In genomic region chr17:87530162-87530817, GRCm38 (mm10) we compare ENCODE assay signal across 8 mouse cellular contexts.
DNase-seq lines count a peak whose midpoint lies in the region; ATAC-seq and TF ChIP-seq lines count a peak whose summit lies in the region.

No protein-coding gene starts in this region.

- no peaks in the 10 kb centered on the region for H3K36me3 ChIP-seq in forebrain, embryonic 11.5 days (ENCODE audit: control insufficient read depth, insufficient read depth, low read length)
- no peaks in the 10 kb centered on the region for H3K36me3 ChIP-seq in heart, postnatal 0 days (replicated peaks; ENCODE audit: control insufficient read depth, insufficient read depth, low read length)
- no peaks in the 10 kb centered on the region for H3K36me3 ChIP-seq in liver, embryonic 14.5 days (replicated peaks; ENCODE audit: control insufficient read depth, insufficient read depth, low read depth)
- H3K36me3 ChIP-seq in splenic B cell, adult 2 months (ENCODE audit: control insufficient read depth, insufficient read depth, low read length, poor library complexity, severe bottlenecking), result no peaks in the 10 kb centered on the region

- H3K4me3 ChIP-seq in forebrain, embryonic 11.5 days (ENCODE audit: low read depth, low read length), result peak overlapping the region; percentile 36
- peak overlapping the region; percentile 33 for H3K4me3 ChIP-seq in heart, postnatal 0 days (ENCODE audit: low read depth, low read length)
- H3K4me3 ChIP-seq in liver, embryonic 14.5 days (ENCODE audit: insufficient read depth in 1 of 2, low read depth in 2 of 2, low read length in 2 of 2), result peak overlapping the region; percentile 44 to 46

- ATAC-seq in forebrain, embryonic 11.5 days (replicated peaks; ENCODE audit: low FRiP score), result peak; percentile 89
- peak; percentile 87 for ATAC-seq in heart, postnatal 0 days (ENCODE audit: insufficient read depth, low read depth)
- peak; percentile 77 for ATAC-seq in liver, embryonic 14.5 days (ENCODE audit: insufficient read depth)

- WGBS in forebrain, embryonic 11.5 days, result 9% methylated on average over 29 of the region's 29 CpGs
- WGBS in heart, postnatal 0 days, result 13% methylated on average over 26 of the region's 29 CpGs
- 18% methylated on average over 29 of the region's 29 CpGs for WGBS in liver, embryonic 14.5 days (ENCODE audit: insufficient replicate concordance)

- H3K27ac ChIP-seq in forebrain, embryonic 11.5 days (ENCODE audit: low read depth, low read length), result no peak overlapping the region
- H3K27ac ChIP-seq in heart, postnatal 0 days (ENCODE audit: low read depth), result peak overlapping the region; percentile 75
- H3K27ac ChIP-seq in liver, embryonic 14.5 days, result no peak overlapping the region

- TF ChIP-seq EP300 in heart, postnatal 0 days (IDR thresholded peaks at IDR 0.05; ENCODE audit: low read depth), result no peak
- no peak for TF ChIP-seq EP300 in liver, embryonic 14.5 days (IDR thresholded peaks at IDR 0.05; ENCODE audit: low read depth)

- H3K4me2 ChIP-seq in forebrain, embryonic 11.5 days (ENCODE audit: low read depth, low read length, severe bottlenecking), result peak overlapping the region; percentile 74
- H3K4me2 ChIP-seq in heart, postnatal 0 days (ENCODE audit: low read depth, low read length), result peak overlapping the region; percentile 67
- peak overlapping the region; percentile 73 for H3K4me2 ChIP-seq in liver, embryonic 14.5 days (ENCODE audit: low read depth)

- no peaks in the 10 kb centered on the region for H3K27me3 ChIP-seq in forebrain, embryonic 11.5 days (ENCODE audit: control insufficient read depth, insufficient read depth, low read length)
- no peaks in the 10 kb centered on the region for H3K27me3 ChIP-seq in heart, postnatal 0 days (ENCODE audit: control insufficient read depth, insufficient read depth, low read length)
- no peaks in the 10 kb centered on the region for H3K27me3 ChIP-seq in liver, embryonic 14.5 days (ENCODE audit: control insufficient read depth, insufficient read depth, low read length)
- H3K27me3 ChIP-seq in splenic B cell, adult 2 months (ENCODE audit: control insufficient read depth, insufficient read depth, low read length, poor library complexity, severe bottlenecking), result no peaks in the 10 kb centered on the region

- no peaks in the 10 kb centered on the region for H3K9me3 ChIP-seq in forebrain, embryonic 11.5 days (ENCODE audit: control insufficient read depth, low read length)
- H3K9me3 ChIP-seq in heart, postnatal 0 days (replicated peaks; ENCODE audit: control insufficient read depth, low read length), result no peaks in the 10 kb centered on the region
- no peaks in the 10 kb centered on the region for H3K9me3 ChIP-seq in liver, embryonic 14.5 days (ENCODE audit: control insufficient read depth, low read length)

- peak; percentile 50 to 57 for DNase-seq in CD8-positive naive resting alpha-beta T cell, adult 2 months (ENCODE audit: low read depth in 2 of 2, low spot score in 2 of 2)
- DNase-seq in c-Kit-positive CD71-positive TER-119-positive erythroid progenitor cells, embryonic 14.5 days (ENCODE audit: low spot score), result peak; percentile 51
- peak; percentile 95 for DNase-seq in forebrain, embryonic 11.5 days (ENCODE audit: low spot score)
- DNase-seq in heart, postnatal 0 days (ENCODE audit: low spot score), result peak; percentile 83
- DNase-seq in kidney, postnatal 36 days, result peak; percentile 79 to 93
- peak in 2 of 3 experiments; percentile 22 to 31 for DNase-seq in liver, embryonic 14.5 days (ENCODE audit: low read depth in 3 of 3, low spot score in 3 of 3)
- peak; percentile 60 to 67 for DNase-seq in natural killer cell, adult 2 months (ENCODE audit: low spot score in 2 of 2)
- DNase-seq in splenic B cell, adult 2 months (ENCODE audit: low read depth, low spot score), result peak; percentile 76

- H3K4me1 ChIP-seq in forebrain, embryonic 11.5 days (replicated peaks; ENCODE audit: control insufficient read depth, insufficient read depth, low read length), result peaks cover 4% of the 10 kb centered on the region; the same call in 1 of the 2 replicates
- H3K4me1 ChIP-seq in heart, postnatal 0 days (ENCODE audit: control insufficient read depth, insufficient read depth), result peaks cover 18% of the 10 kb centered on the region
- peaks cover 7 to 21% of the 10 kb centered on the region in 2 experiments for H3K4me1 ChIP-seq in liver, embryonic 14.5 days (replicated peaks; ENCODE audit: control insufficient read depth in 2 of 2, insufficient read depth in 2 of 2, low read length in 1 of 2)

- TF ChIP-seq CTCF in heart, postnatal 0 days (IDR thresholded peaks at IDR 0.05; ENCODE audit: low read depth), result peak; percentile 67
- peak; percentile 83 for TF ChIP-seq CTCF in liver, embryonic 14.5 days (IDR thresholded peaks at IDR 0.05; ENCODE audit: low read depth)

- H3K9ac ChIP-seq in forebrain, embryonic 11.5 days (ENCODE audit: low read length), result peak overlapping the region; percentile 23
- H3K9ac ChIP-seq in heart, postnatal 0 days (replicated peaks; ENCODE audit: low read depth, low read length), result peak overlapping the region; percentile 40
- peak overlapping the region; percentile 23; the same call in 1 of the 2 replicates for H3K9ac ChIP-seq in liver, embryonic 14.5 days (replicated peaks)

Comparison
In these comparisons a context has a peak if more than half of its experiments do, and no peak if none do; other contexts are left out.
1. DNase-seq: peak in every context shown above with its lines; median percentile 95 in forebrain, embryonic 11.5 days; 86 in kidney, postnatal 36 days; 83 in heart, postnatal 0 days; 76 in splenic B cell, adult 2 months; 64 in natural killer cell, adult 2 months; 54 in CD8-positive naive resting alpha-beta T cell, adult 2 months; 51 in c-Kit-positive CD71-positive TER-119-positive erythroid progenitor cells, embryonic 14.5 days; 26 in liver, embryonic 14.5 days.